Mouse (Mus musculus) stomach, embryonic 15.5 days (tissue): ENCODE results near the gene Metrnl. TPM values are rescaled to one million over a fixed set of nuclear protein-coding genes. Genes with fewer than 3 reads are reported as not detected.
"Not testable (repeated sequence)": the region's sequence is repeated elsewhere in the genome, so short reads cannot be mapped to it uniquely, and the experiment has no call there.

Experiments used
- ATAC-seq: fragments of 200-750 bp; cut with Nextera tagmentation; 2 replicates; pipeline ENCODE4 v1.8.0; 2017; ENCODE audit warnings: low read depth, moderate number of reproducible peaks, moderate TSS enrichment; ENCODE audit not compliant: insufficient read depth, low FRiP score
- H3K27ac ChIP-seq: fragments of 300-500 bp; sonication (generic); 2 replicates; pipeline ENCODE4 v1.5.1; 2015; ENCODE audit warnings: mild to moderate bottlenecking, inconsistent platforms
- H3K27me3 ChIP-seq: fragments of 300-500 bp; sonication (generic); replicated peaks from 2 replicates; pipeline ENCODE4 v1.6.1; 2015; ENCODE audit warnings: inconsistent platforms
- H3K36me3 ChIP-seq: fragments of 300-500 bp; sonication (generic); 2 replicates; pipeline ENCODE4 v1.6.1; 2015; ENCODE audit warnings: inconsistent platforms
- H3K4me1 ChIP-seq: fragments of 300-500 bp; sonication (generic); 2 replicates; pipeline ENCODE4 v1.6.1; 2015; ENCODE audit warnings: inconsistent platforms
- H3K4me2 ChIP-seq: fragments of 300-500 bp; sonication (generic); 2 replicates; pipeline ENCODE4 v1.6.1; 2015; ENCODE audit warnings: mild to moderate bottlenecking, inconsistent platforms
- H3K4me3 ChIP-seq: fragments of 300-500 bp; sonication (generic); replicated peaks from 2 replicates; pipeline ENCODE4 v1.5.1; 2015; ENCODE audit warnings: inconsistent platforms
- H3K9ac ChIP-seq: fragments of 300-500 bp; sonication (generic); 2 replicates; pipeline ENCODE4 v1.6.1; 2015; ENCODE audit warnings: inconsistent platforms
- H3K9me3 ChIP-seq: fragments of 300-500 bp; sonication (generic); 2 replicates; pipeline ENCODE4 v1.6.1; 2016; ENCODE audit warnings: inconsistent platforms
- WGBS: fragments of 180-500 bp; shearing (Covaris S2); methylation state at CpG from one replicate; pipeline ENCODE4 v1.1.7; 2015; 5-methylcytosine and 5-hydroxymethylcytosine counted together
- polyA plus RNA-seq: library from polyadenylated mRNA; unstranded; fragments of >200 nt; fragmentation: Nextera tagmentation; extraction: Ambion mirVana; gene quantifications from 2 replicates; pipeline ENCODE4 v1.2.1, GENCODE M21; 2015

Gene Metrnl
- polyA plus RNA-seq, result 30.7 and 37.0 TPM in 2 replicates

- H3K36me3 ChIP-seq, result no peaks in the 10 kb centered on the region
- H3K4me3 ChIP-seq, result peak within 1 kb of the TSS; percentile 77
- peaks cover 12% of the 10 kb centered on the region; the same call in 1 of the 2 replicates for H3K4me1 ChIP-seq
- H3K4me2 ChIP-seq, result peak within 1 kb of the TSS; percentile 96
- ATAC-seq, result no peak
- peak within 1 kb of the TSS; percentile 84 for H3K27ac ChIP-seq
- peak within 1 kb of the TSS; percentile 67 for H3K9ac ChIP-seq
- H3K27me3 ChIP-seq, result no peaks in the 10 kb centered on the region
- WGBS, result 89% methylated on average over 5 of the region's 5 CpGs
- no peaks in the 10 kb centered on the region for H3K9me3 ChIP-seq
Measured at GRCm38 (mm10) chr11:121701244-121701643, at the start of gene Metrnl. Gene Metrnl, plus strand, starts transcription at chr11:121701544.

- Histone ChIP-seq H3K4me3 (no peak overlapping the region), H3K9me3 (no peaks in the 10 kb centered on the region), H3K4me1 (0 out of 2 replicates have a peak, but pooled peaks cover 3% of the 10 kb centered on the region), H3K4me2 (no peak overlapping the region), H3K27me3 (no peaks in the 10 kb centered on the region), H3K27ac (no peak overlapping the region), H3K36me3 (no peaks in the 10 kb centered on the region), H3K9ac (no peak overlapping the region)
- 94% methylated on average over 9 of the region's 9 CpGs for WGBS
- ATAC-seq, result no peak
Measured at GRCm38 (mm10) chr11:121651556-121651955, 49.8 kb upstream of the Metrnl start.

GRCm38 (mm10) chr11:121651983-121652382, 49.4 kb upstream of the Metrnl start:
- Histone ChIP-seq H3K9ac (no peak overlapping the region), H3K27me3 (no peaks in the 10 kb centered on the region), H3K27ac (no peak overlapping the region), H3K36me3 (no peaks in the 10 kb centered on the region), H3K4me2 (no peak overlapping the region), H3K4me3 (no peak overlapping the region), H3K4me1 (0 out of 2 replicates have a peak, but pooled peaks cover 3% of the 10 kb centered on the region), H3K9me3 (no peaks in the 10 kb centered on the region)
- WGBS, result 82% methylated on average over 5 of the region's 5 CpGs
- no peak for ATAC-seq

- H3K36me3 ChIP-seq, result no peaks in the 10 kb centered on the region
- no peak overlapping the region for H3K4me2 ChIP-seq
- 32% methylated on average over 10 of the region's 10 CpGs for WGBS
- 0 out of 2 replicates have a peak, but pooled peaks cover 3% of the 10 kb centered on the region for H3K4me1 ChIP-seq
- H3K9me3 ChIP-seq, result no peaks in the 10 kb centered on the region
- H3K4me3 ChIP-seq, result no peak overlapping the region
- 0 out of 2 replicates have a peak, but pooled peaks have one; percentile 14 for ATAC-seq
- H3K27me3 ChIP-seq, result no peaks in the 10 kb centered on the region
- no peak overlapping the region for H3K9ac ChIP-seq
- H3K27ac ChIP-seq, result no peak overlapping the region
Measured at GRCm38 (mm10) chr11:121652547-121653305, 48.6 kb upstream of the Metrnl start.

- no peaks in the 10 kb centered on the region for H3K27me3 ChIP-seq
- H3K4me1 ChIP-seq, result 0 out of 2 replicates have a peak, but pooled peaks cover 3% of the 10 kb centered on the region
- no peak for ATAC-seq
- H3K9me3 ChIP-seq, result no peaks in the 10 kb centered on the region
- H3K36me3 ChIP-seq, result no peaks in the 10 kb centered on the region
- no peak overlapping the region for H3K9ac ChIP-seq
- WGBS, result 74% methylated on average over 4 of the region's 4 CpGs
- H3K4me3 ChIP-seq, result no peak overlapping the region
- H3K4me2 ChIP-seq, result no peak overlapping the region
- no peak overlapping the region for H3K27ac ChIP-seq
Measured at GRCm38 (mm10) chr11:121653631-121654030, 47.7 kb upstream of the Metrnl start.

GRCm38 (mm10) chr11:121654406-121654945, 46.9 kb upstream of the Metrnl start:
- no peaks in the 10 kb centered on the region for H3K36me3 ChIP-seq

GRCm38 (mm10) chr11:121655166-121655806, 46.1 kb upstream of the Metrnl start:
- Histone ChIP-seq H3K4me3 (no peak overlapping the region), H3K9ac (no peak overlapping the region), H3K4me1 (0 out of 2 replicates have a peak, but pooled peaks cover 3% of the 10 kb centered on the region), H3K36me3 (no peaks in the 10 kb centered on the region), H3K4me2 (no peak overlapping the region), H3K27me3 (no peaks in the 10 kb centered on the region), H3K27ac (no peak overlapping the region), H3K9me3 (no peaks in the 10 kb centered on the region)
- ATAC-seq, result no peak
- 68% methylated on average over 6 of the region's 6 CpGs for WGBS

More at GRCm38 (mm10) chr11:121654406-121654945, 46.9 kb upstream of the Metrnl start:
- 64% methylated on average over 9 of the region's 9 CpGs for WGBS
- Histone ChIP-seq H3K4me3 (no peak overlapping the region), H3K27ac (no peak overlapping the region), H3K4me2 (no peak overlapping the region), H3K27me3 (no peaks in the 10 kb centered on the region), H3K9ac (no peak overlapping the region), H3K4me1 (0 out of 2 replicates have a peak, but pooled peaks cover 3% of the 10 kb centered on the region), H3K9me3 (no peaks in the 10 kb centered on the region)
- no peak for ATAC-seq

GRCm38 (mm10) chr11:121655807-121656511, 45.4 kb upstream of the Metrnl start:
- Histone ChIP-seq H3K4me3 (no peak overlapping the region), H3K4me1 (0 out of 2 replicates have a peak, but pooled peaks cover 3% of the 10 kb centered on the region), H3K36me3 (no peaks in the 10 kb centered on the region), H3K27ac (no peak overlapping the region), H3K9me3 (no peaks in the 10 kb centered on the region), H3K4me2 (no peak overlapping the region), H3K27me3 (no peaks in the 10 kb centered on the region), H3K9ac (no peak overlapping the region)
- no peak for ATAC-seq
- whole genome bisulfite sequencing, result 80% methylated on average over 6 of the region's 6 CpGs

- 45% methylated on average over 1 of the region's 1 CpGs for WGBS
- Histone ChIP-seq H3K27ac (no peak overlapping the region), H3K4me1 (0 out of 2 replicates have a peak, but pooled peaks cover under 1% of the 10 kb centered on the region), H3K4me2 (no peak overlapping the region), H3K9me3 (no peaks in the 10 kb centered on the region), H3K27me3 (no peaks in the 10 kb centered on the region), H3K4me3 (no peak overlapping the region), H3K36me3 (no peaks in the 10 kb centered on the region), H3K9ac (no peak overlapping the region)
- no peak for ATAC-seq
Measured at GRCm38 (mm10) chr11:121658151-121658550, 43.2 kb upstream of the Metrnl start.

- not testable (repeated sequence) for H3K4me1 ChIP-seq, H3K4me3 ChIP-seq, H3K27me3 ChIP-seq, H3K36me3 ChIP-seq, H3K9ac ChIP-seq, H3K9me3 ChIP-seq, ATAC-seq, H3K27ac ChIP-seq, H3K4me2 ChIP-seq
- WGBS, result 91% methylated on average over 2 of the region's 2 CpGs
Measured at GRCm38 (mm10) chr11:121660604-121661003, 40.7 kb upstream of the Metrnl start.

GRCm38 (mm10) chr11:121661116-121661515, 40.2 kb upstream of the Metrnl start:
- 83% methylated on average over 2 of the region's 2 CpGs for WGBS

More at GRCm38 (mm10) chr11:121661116-121661515, 40.2 kb upstream of the Metrnl start:
- no peaks in the 10 kb centered on the region for H3K9me3 ChIP-seq
- no peak for ATAC-seq
- H3K9ac ChIP-seq, result no peak overlapping the region
- no peak overlapping the region for H3K27ac ChIP-seq
- no peaks in the 10 kb centered on the region for H3K36me3 ChIP-seq
- no peak overlapping the region for H3K4me2 ChIP-seq
- H3K4me3 ChIP-seq, result no peak overlapping the region
- no peaks in the 10 kb centered on the region for H3K4me1 ChIP-seq
- H3K27me3 ChIP-seq, result no peaks in the 10 kb centered on the region
